In the genomic region with DNA sequence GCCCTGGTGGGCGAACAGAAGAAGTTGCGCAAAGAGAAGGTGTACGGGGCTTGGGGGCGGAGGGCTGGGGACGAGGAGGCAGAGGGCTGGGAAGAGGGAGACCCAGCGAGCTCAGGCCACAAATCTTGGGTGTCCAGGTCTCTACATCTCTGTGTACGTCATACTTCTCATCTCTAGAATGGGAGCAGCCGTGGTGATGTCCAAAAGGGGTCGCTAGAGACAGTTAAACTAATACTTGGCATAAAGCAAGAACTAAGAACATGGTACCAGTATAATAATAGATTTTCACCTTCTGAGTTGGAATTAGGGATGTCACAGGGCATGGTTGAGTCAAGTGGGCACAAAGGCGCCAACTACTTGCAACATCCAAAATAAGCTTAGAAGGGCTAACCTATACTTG, we compare ENCODE assay signal across 9 mouse cellular contexts. TPM values are rescaled to one million over a fixed set of nuclear protein-coding genes. Genes with fewer than 3 reads are reported as not detected.
A peak's percentile ranks its signal among the peaks of the same experiment; 100 is the strongest.
DNase-seq lines count a peak whose midpoint lies in the region; ATAC-seq lines count a peak whose summit lies in the region.
"Had no signal": no experiment of that assay in that cellular context is flagged by ENCODE, and none has a peak within 500 bp of the region (broad histone marks: within the 10 kb centered on the region; RNA-seq: fewer than 3 reads in every experiment).

No protein-coding gene starts in this region.

- H3K4me1 ChIP-seq in kidney, embryonic 16.5 days (ENCODE audit: insufficient read depth, low read length), result peaks cover 12% of the 10 kb centered on the region
- peaks cover 11% of the 10 kb centered on the region for H3K4me1 ChIP-seq in embryonic facial prominence, embryonic 13.5 days
- peaks cover 12% of the 10 kb centered on the region for H3K4me1 ChIP-seq in hindbrain, embryonic 16.5 days (ENCODE audit: control insufficient read depth, insufficient read depth, low read depth, low read length)
- peaks cover 30% of the 10 kb centered on the region for H3K4me1 ChIP-seq in neural tube, embryonic 12.5 days
- H3K4me1 ChIP-seq in liver, embryonic 12.5 days, result peaks cover 8% of the 10 kb centered on the region

- H3K27me3 ChIP-seq in kidney, embryonic 16.5 days (ENCODE audit: insufficient read depth, low read length), result peaks cover 63% of the 10 kb centered on the region
- peaks cover 79% of the 10 kb centered on the region for H3K27me3 ChIP-seq in embryonic facial prominence, embryonic 13.5 days
- H3K27me3 ChIP-seq in hindbrain, embryonic 16.5 days (replicated peaks; ENCODE audit: control insufficient read depth, insufficient read depth, low read length), result peaks cover 21% of the 10 kb centered on the region
- H3K27me3 ChIP-seq in neural tube, embryonic 12.5 days (replicated peaks), result peaks cover 56% of the 10 kb centered on the region
- H3K27me3 ChIP-seq in liver, embryonic 12.5 days (replicated peaks), result peaks cover 100% of the 10 kb centered on the region

- H3K4me3 ChIP-seq in kidney, embryonic 16.5 days (ENCODE audit: low read length), result peak overlapping the region; percentile 30
- peak overlapping the region; percentile 39 for H3K4me3 ChIP-seq in embryonic facial prominence, embryonic 13.5 days
- peak overlapping the region; percentile 36 for H3K4me3 ChIP-seq in hindbrain, embryonic 16.5 days (ENCODE audit: low read length)
- peak overlapping the region; percentile 29 for H3K4me3 ChIP-seq in neural tube, embryonic 12.5 days
- no peak overlapping the region for H3K4me3 ChIP-seq in liver, embryonic 12.5 days

- no peak for DNase-seq in kidney, adult 8-10 months
- no peak for DNase-seq in embryo, embryonic 10 days (ENCODE audit: low spot score)

- H3K27ac ChIP-seq in kidney, embryonic 16.5 days (ENCODE audit: low read length), result no peak overlapping the region
- no peak overlapping the region for H3K27ac ChIP-seq in embryonic facial prominence, embryonic 13.5 days
- H3K27ac ChIP-seq in hindbrain, embryonic 16.5 days (ENCODE audit: low read depth, low read length), result no peak overlapping the region
- H3K27ac ChIP-seq in neural tube, embryonic 12.5 days, result no peak overlapping the region
- H3K27ac ChIP-seq in liver, embryonic 12.5 days, result no peak overlapping the region

- 0 out of 2 replicates have a peak, but pooled peaks have one; percentile 9 for ATAC-seq in kidney, embryonic 16.5 days (ENCODE audit: low FRiP score, low TSS enrichment)
- ATAC-seq in embryonic facial prominence, embryonic 13.5 days (ENCODE audit: insufficient number of reproducible peaks, insufficient read depth, low FRiP score, low TSS enrichment, low read depth), result no peak
- ATAC-seq in hindbrain, embryonic 16.5 days, result no peak
- no peak for ATAC-seq in neural tube, embryonic 12.5 days (ENCODE audit: low FRiP score, low read depth)
- no peak for ATAC-seq in liver, embryonic 12.5 days
- no peak for ATAC-seq in inflammation-experienced regulatory T-cells, adult 6 months

- no peaks in the 10 kb centered on the region for H3K36me3 ChIP-seq in kidney, embryonic 16.5 days (ENCODE audit: insufficient read depth, low read length)
- no peaks in the 10 kb centered on the region for H3K36me3 ChIP-seq in embryonic facial prominence, embryonic 13.5 days
- H3K36me3 ChIP-seq in hindbrain, embryonic 16.5 days (ENCODE audit: control insufficient read depth, insufficient read depth, low read length), result no peaks in the 10 kb centered on the region
- H3K36me3 ChIP-seq in neural tube, embryonic 12.5 days, result no peaks in the 10 kb centered on the region
- no peaks in the 10 kb centered on the region for H3K36me3 ChIP-seq in liver, embryonic 12.5 days

- 0 out of 2 replicates have a peak overlapping the region, but pooled peaks have one; percentile 37 for H3K9ac ChIP-seq in kidney, embryonic 16.5 days (replicated peaks; ENCODE audit: low read length)
- H3K9ac ChIP-seq in embryonic facial prominence, embryonic 13.5 days, result no peak overlapping the region
- H3K9ac ChIP-seq in hindbrain, embryonic 16.5 days (ENCODE audit: low read depth, low read length), result peak overlapping the region; percentile 53
- peak overlapping the region; percentile 29; the same call in 1 of the 2 replicates for H3K9ac ChIP-seq in neural tube, embryonic 12.5 days
- no peak overlapping the region for H3K9ac ChIP-seq in liver, embryonic 12.5 days

- no peaks in the 10 kb centered on the region for H3K9me3 ChIP-seq in kidney, embryonic 16.5 days (ENCODE audit: low read length)
- no peaks in the 10 kb centered on the region for H3K9me3 ChIP-seq in embryonic facial prominence, embryonic 13.5 days
- no peaks in the 10 kb centered on the region for H3K9me3 ChIP-seq in hindbrain, embryonic 16.5 days (ENCODE audit: control insufficient read depth, low read length)
- H3K9me3 ChIP-seq in neural tube, embryonic 12.5 days, result no peaks in the 10 kb centered on the region
- no peaks in the 10 kb centered on the region for H3K9me3 ChIP-seq in liver, embryonic 12.5 days (replicated peaks)

- WGBS in kidney, embryonic 16.5 days, result 49% methylated on average over 10 of the region's 10 CpGs
- WGBS in embryonic facial prominence, embryonic 13.5 days, result 52% methylated on average over 10 of the region's 10 CpGs
- WGBS in hindbrain, embryonic 16.5 days, result 50% methylated on average over 10 of the region's 10 CpGs
- 43% methylated on average over 10 of the region's 10 CpGs for WGBS in neural tube, embryonic 12.5 days
- WGBS in liver, embryonic 12.5 days (ENCODE audit: insufficient replicate concordance), result 32% methylated on average over 10 of the region's 10 CpGs

- peak overlapping the region; percentile 45 for H3K4me2 ChIP-seq in kidney, embryonic 16.5 days (replicated peaks; ENCODE audit: low read depth, low read length)
- H3K4me2 ChIP-seq in embryonic facial prominence, embryonic 13.5 days, result peak overlapping the region; percentile 62
- H3K4me2 ChIP-seq in hindbrain, embryonic 16.5 days (ENCODE audit: low read length), result peak overlapping the region; percentile 68
- H3K4me2 ChIP-seq in neural tube, embryonic 12.5 days (replicated peaks), result peak overlapping the region; percentile 62
- no peak overlapping the region for H3K4me2 ChIP-seq in liver, embryonic 12.5 days

RNA-seq across cellular contexts. Expression of a gene that starts 9.9 kb away (rescaled TPM):
- polyA plus RNA-seq in kidney, embryonic 16.5 days (2015; fragmentation: Nextera tagmentation; extraction: Ambion mirVana), result 0.47 and 0.54 TPM in 2 replicates
- polyA plus RNA-seq in embryonic facial prominence, embryonic 13.5 days (2015; fragmentation: Nextera tagmentation; extraction: Ambion mirVana), result 1.1 and 1.6 TPM in 2 replicates
- 22.4 and 24.2 TPM in 2 replicates for polyA plus RNA-seq in hindbrain, embryonic 16.5 days (2015; fragmentation: Nextera tagmentation; extraction: Ambion mirVana)
- 48.5 and 51.2 TPM in 2 replicates for polyA plus RNA-seq in neural tube, embryonic 12.5 days (2016; fragmentation: Nextera tagmentation; extraction: Ambion mirVana)
- not detected in 2 replicates for polyA plus RNA-seq in liver, embryonic 12.5 days (2016; fragmentation: Nextera tagmentation; extraction: Ambion mirVana)
- not detected for polyA plus RNA-seq in inflammation-experienced regulatory T-cells, adult 6 months (2017; shearing (Covaris generic))

RNA-seq across cellular contexts. Expression of a gene that starts 12.8 kb away (rescaled TPM):
- polyA plus RNA-seq in kidney, embryonic 16.5 days (2015; fragmentation: Nextera tagmentation; extraction: Ambion mirVana), result not detected in 2 replicates
- polyA plus RNA-seq in embryonic facial prominence, embryonic 13.5 days (2015; fragmentation: Nextera tagmentation; extraction: Ambion mirVana), result not detected in 2 replicates
- polyA plus RNA-seq in hindbrain, embryonic 16.5 days (2015; fragmentation: Nextera tagmentation; extraction: Ambion mirVana), result not detected in 2 replicates
- polyA plus RNA-seq in neural tube, embryonic 12.5 days (2016; fragmentation: Nextera tagmentation; extraction: Ambion mirVana), result not detected in 2 replicates
- not detected in 2 replicates for polyA plus RNA-seq in liver, embryonic 12.5 days (2016; fragmentation: Nextera tagmentation; extraction: Ambion mirVana)
- not detected for polyA plus RNA-seq in inflammation-experienced regulatory T-cells, adult 6 months (2017; shearing (Covaris generic))
- polyA plus RNA-seq: urinary bladder, adult 2 months had no signal

RNA-seq across cellular contexts. Expression of a gene that starts 20.7 kb away (rescaled TPM):
- polyA plus RNA-seq in kidney, embryonic 16.5 days (2015; fragmentation: Nextera tagmentation; extraction: Ambion mirVana), result 0.22 and 0.46 TPM in 2 replicates
- 0.69 and 2.2 TPM in 2 replicates for polyA plus RNA-seq in embryonic facial prominence, embryonic 13.5 days (2015; fragmentation: Nextera tagmentation; extraction: Ambion mirVana)
- 0.55 and 0.69 TPM in 2 replicates for polyA plus RNA-seq in hindbrain, embryonic 16.5 days (2015; fragmentation: Nextera tagmentation; extraction: Ambion mirVana)
- polyA plus RNA-seq in neural tube, embryonic 12.5 days (2016; fragmentation: Nextera tagmentation; extraction: Ambion mirVana), result 2.0 and 3.1 TPM in 2 replicates
- 0.13 TPM in 1 of 2 replicates, not detected in the other for polyA plus RNA-seq in liver, embryonic 12.5 days (2016; fragmentation: Nextera tagmentation; extraction: Ambion mirVana)
- under 1 TPM in 1 of 3 experiments, not detected in 2; 0.33 TPM for polyA plus RNA-seq in inflammation-experienced regulatory T-cells, adult 6 months (2017; shearing (Covaris generic))

RNA-seq across cellular contexts. Expression of a gene that starts 58.7 kb away (rescaled TPM):
- 0.44 and 0.46 TPM in 2 replicates for polyA plus RNA-seq in kidney, embryonic 16.5 days (2015; fragmentation: Nextera tagmentation; extraction: Ambion mirVana)
- 1.1 TPM in 2 replicates for polyA plus RNA-seq in embryonic facial prominence, embryonic 13.5 days (2015; fragmentation: Nextera tagmentation; extraction: Ambion mirVana)
- polyA plus RNA-seq in hindbrain, embryonic 16.5 days (2015; fragmentation: Nextera tagmentation; extraction: Ambion mirVana), result 2.5 and 3.0 TPM in 2 replicates
- polyA plus RNA-seq in neural tube, embryonic 12.5 days (2016; fragmentation: Nextera tagmentation; extraction: Ambion mirVana), result 3.0 and 4.2 TPM in 2 replicates
- polyA plus RNA-seq in liver, embryonic 12.5 days (2016; fragmentation: Nextera tagmentation; extraction: Ambion mirVana), result 0.05 TPM in 1 of 2 replicates, not detected in the other
- polyA plus RNA-seq in inflammation-experienced regulatory T-cells, adult 6 months (2017; shearing (Covaris generic)), result not detected

Comparison
In these comparisons a context has a peak if more than half of its experiments do, and no peak if none do; other contexts are left out.
1. H3K9ac ChIP-seq: peak in kidney, embryonic 16.5 days (single experiment), hindbrain, embryonic 16.5 days (single experiment) and neural tube, embryonic 12.5 days (single experiment); none in embryonic facial prominence, embryonic 13.5 days (single experiment) and liver, embryonic 12.5 days (single experiment).